Mouse (Mus musculus): Measurements from ENCODE around the gene Gm14443.
"Not testable (repeated sequence)": the region's sequence is repeated elsewhere in the genome, so short reads cannot be mapped to it uniquely, and the experiment has no call there.

DNA sequence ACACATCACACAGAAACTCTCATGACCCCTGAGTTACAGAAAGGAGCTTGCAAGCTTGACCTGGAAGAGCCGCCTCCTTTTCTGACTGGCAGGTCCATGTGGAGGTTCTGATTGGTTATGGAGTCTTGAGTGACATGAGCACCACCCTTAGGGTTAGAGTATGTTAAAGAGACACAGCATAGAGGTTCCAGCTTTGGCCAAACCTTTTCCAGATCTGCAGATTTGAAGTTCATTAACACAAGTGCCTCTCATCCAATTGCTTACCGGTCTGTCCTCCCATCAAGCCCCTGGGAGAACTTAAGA, 33.7 kb downstream of the Gm14443 start, which contains the start of gene Gm14399:
- not testable (repeated sequence) for TF ChIP-seq CTCF (IDR thresholded peaks at IDR 0.05; ENCODE audit: control insufficient read depth, insufficient read depth, low read length); POLR2A (IDR thresholded peaks at IDR 0.05; ENCODE audit: borderline replicate concordance, control insufficient read depth, low read depth, low read length)
